Mouse (Mus musculus): ENCODE measurements around the gene Arhgap4. TPM values are rescaled to one million over a fixed set of nuclear protein-coding genes. Genes with fewer than 3 reads are reported as not detected.

Gene Arhgap4
- polyA plus RNA-seq, 1 experiment from 2014 or later = 3.0 TPM

DNA sequence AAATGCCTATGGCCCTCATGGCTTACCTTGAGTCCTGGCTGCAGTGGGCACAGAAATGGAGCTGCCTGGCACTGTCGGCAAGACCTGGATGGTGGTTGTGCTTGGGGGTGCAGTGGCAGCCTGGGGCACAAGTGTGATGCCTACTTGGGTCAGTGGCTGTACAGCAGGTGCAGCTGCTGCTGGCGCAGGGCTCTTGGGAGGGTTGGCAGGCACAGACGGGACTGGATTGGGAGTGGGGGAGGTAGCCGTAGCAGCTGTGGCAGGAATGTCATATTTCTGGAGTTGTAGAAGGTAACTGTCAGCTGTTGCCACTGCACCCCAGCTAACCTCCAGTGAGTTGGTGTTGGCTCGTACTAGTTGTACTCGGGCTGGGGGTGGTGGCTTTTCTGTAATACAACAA, 33.3 kb upstream of the Arhgap4 start:
- H3K36me3 ChIP-seq (ENCODE audit: control insufficient read depth, insufficient read depth, low read length) = peaks cover 26% of the 10 kb centered on the region

DNA sequence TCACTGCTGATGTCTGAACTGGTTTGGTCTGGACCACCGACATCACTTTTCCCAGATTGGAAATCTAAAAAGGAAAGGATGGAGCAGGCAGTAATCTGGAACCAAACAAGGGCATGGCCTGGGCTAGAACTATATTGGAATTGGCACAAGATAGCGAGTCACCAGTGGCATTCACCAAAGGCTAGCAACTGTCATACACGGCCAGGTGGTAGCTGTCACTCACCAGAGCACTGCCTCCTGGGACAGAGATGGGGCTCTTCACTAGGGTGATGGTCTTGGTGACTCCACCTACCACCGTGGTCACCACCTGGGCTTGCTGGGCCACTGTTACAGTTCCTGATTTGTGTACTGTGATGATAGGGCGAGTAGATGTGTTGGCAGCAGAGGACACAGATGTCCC, 30.9 kb upstream of the Arhgap4 start:
- H3K9me3 ChIP-seq (replicated peaks; ENCODE audit: control insufficient read depth, low read length, poor library complexity, severe bottlenecking) = no peaks in the 10 kb centered on the region
- H3K9ac ChIP-seq (ENCODE audit: low read depth, low read length) = no peak overlapping the region
- no peaks in the 10 kb centered on the region for H3K27me3 ChIP-seq (ENCODE audit: control insufficient read depth, insufficient read depth, low read depth, low read length)
- peaks cover 29% of the 10 kb centered on the region for H3K36me3 ChIP-seq (ENCODE audit: control insufficient read depth, insufficient read depth, low read length)
- H3K4me1 ChIP-seq (ENCODE audit: control insufficient read depth, insufficient read depth, low read length) = no peaks in the 10 kb centered on the region
- H3K27ac ChIP-seq (ENCODE audit: low read length) = no peak overlapping the region
- no peak overlapping the region for H3K4me2 ChIP-seq (ENCODE audit: low read length)
- H3K4me3 ChIP-seq (ENCODE audit: low read depth, low read length) = no peak overlapping the region
- WGBS = 83% methylated on average over 5 of the region's 5 CpGs
- no peak for ATAC-seq

More for the DNA sequence above, 33.3 kb upstream of the Arhgap4 start:
- no peaks in the 10 kb centered on the region for H3K9me3 ChIP-seq (replicated peaks; ENCODE audit: control insufficient read depth, low read length, poor library complexity, severe bottlenecking)
- H3K4me1 ChIP-seq (ENCODE audit: control insufficient read depth, insufficient read depth, low read length) = no peaks in the 10 kb centered on the region
- H3K4me3 ChIP-seq (ENCODE audit: low read depth, low read length) = no peak overlapping the region
- no peak overlapping the region for H3K9ac ChIP-seq (ENCODE audit: low read depth, low read length)
- no peak for ATAC-seq
- no peak overlapping the region for H3K27ac ChIP-seq (ENCODE audit: low read length)
- no peak overlapping the region for H3K4me2 ChIP-seq (ENCODE audit: low read length)
- no peaks in the 10 kb centered on the region for H3K27me3 ChIP-seq (ENCODE audit: control insufficient read depth, insufficient read depth, low read depth, low read length)
- 94% methylated on average over 6 of the region's 6 CpGs for WGBS

DNA sequence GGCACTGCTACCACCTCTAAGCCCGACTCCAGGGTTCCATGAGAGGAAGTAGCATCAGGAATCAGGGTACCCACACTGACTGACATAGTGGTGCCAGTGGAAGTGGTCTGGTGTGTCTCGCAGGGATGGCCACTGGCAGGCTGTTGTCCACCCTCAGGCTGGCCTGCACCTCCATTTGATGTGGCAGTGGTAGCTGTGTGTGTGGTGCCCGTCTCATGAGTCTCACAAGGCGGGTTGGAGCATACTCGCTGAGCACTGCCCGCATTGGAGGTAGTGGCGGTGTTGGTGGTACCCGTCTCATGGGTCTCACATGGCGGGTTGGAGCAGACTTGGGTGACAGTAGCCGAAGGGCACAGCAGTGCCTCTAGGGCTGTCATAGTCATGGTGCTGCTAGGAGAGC, 27.7 kb upstream of the Arhgap4 start:
- Histone ChIP-seq H3K27me3 (ENCODE audit: control insufficient read depth, insufficient read depth, low read depth, low read length) (no peaks in the 10 kb centered on the region), H3K9me3 (replicated peaks; ENCODE audit: control insufficient read depth, low read length, poor library complexity, severe bottlenecking) (no peaks in the 10 kb centered on the region), H3K36me3 (ENCODE audit: control insufficient read depth, insufficient read depth, low read length) (peaks cover 23% of the 10 kb centered on the region; the same call in 1 of the 2 replicates), H3K9ac (ENCODE audit: low read depth, low read length) (no peak overlapping the region), H3K4me2 (ENCODE audit: low read length) (no peak overlapping the region), H3K27ac (ENCODE audit: low read length) (no peak overlapping the region), H3K4me1 (ENCODE audit: control insufficient read depth, insufficient read depth, low read length) (no peaks in the 10 kb centered on the region), H3K4me3 (ENCODE audit: low read depth, low read length) (no peak overlapping the region)
- 89% methylated on average over 10 of the region's 10 CpGs for WGBS
- ATAC-seq = peak; percentile 18; the same call in 1 of the 2 replicates

DNA sequence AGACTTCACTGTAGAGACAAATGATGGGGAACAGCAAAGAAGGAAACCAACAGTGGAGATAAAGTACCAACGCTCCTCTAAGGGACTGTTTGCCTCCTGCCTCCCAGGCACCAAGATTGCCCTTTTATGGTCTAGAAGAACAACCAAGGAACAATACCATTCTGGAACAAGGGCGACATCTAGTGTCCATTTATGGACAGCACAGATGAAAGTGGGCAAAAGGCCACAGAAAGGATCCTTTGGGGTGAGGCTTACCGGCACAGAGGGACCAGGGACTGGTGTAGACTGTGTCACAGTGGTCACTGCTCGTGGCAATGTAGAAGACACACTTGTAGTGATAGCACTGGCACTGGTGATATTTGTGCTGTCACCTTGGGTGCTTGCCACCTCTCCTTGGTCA, 27.0 kb upstream of the Arhgap4 start:
- H3K27me3 ChIP-seq (ENCODE audit: control insufficient read depth, insufficient read depth, low read depth, low read length) = no peaks in the 10 kb centered on the region
- H3K4me3 ChIP-seq (ENCODE audit: low read depth, low read length) = no peak overlapping the region
- no peaks in the 10 kb centered on the region for H3K9me3 ChIP-seq (replicated peaks; ENCODE audit: control insufficient read depth, low read length, poor library complexity, severe bottlenecking)
- ATAC-seq = peak; percentile 44
- H3K9ac ChIP-seq (ENCODE audit: low read depth, low read length) = no peak overlapping the region
- H3K4me1 ChIP-seq (ENCODE audit: control insufficient read depth, insufficient read depth, low read length) = no peaks in the 10 kb centered on the region
- WGBS = 36% methylated on average over 4 of the region's 4 CpGs
- H3K27ac ChIP-seq (ENCODE audit: low read length) = peak overlapping the region; percentile 22; the same call in 1 of the 2 replicates
- peaks cover 26% of the 10 kb centered on the region; the same call in 1 of the 2 replicates for H3K36me3 ChIP-seq (ENCODE audit: control insufficient read depth, insufficient read depth, low read length)
- no peak overlapping the region for H3K4me2 ChIP-seq (ENCODE audit: low read length)

- WGBS = 83% methylated on average over 6 of the region's 6 CpGs
- Histone ChIP-seq H3K4me1 (ENCODE audit: control insufficient read depth, insufficient read depth, low read length) (no peaks in the 10 kb centered on the region), H3K4me3 (ENCODE audit: low read depth, low read length) (no peak overlapping the region), H3K27ac (ENCODE audit: low read length) (no peak overlapping the region), H3K9ac (ENCODE audit: low read depth, low read length) (no peak overlapping the region), H3K9me3 (replicated peaks; ENCODE audit: control insufficient read depth, low read length, poor library complexity, severe bottlenecking) (no peaks in the 10 kb centered on the region), H3K4me2 (ENCODE audit: low read length) (no peak overlapping the region), H3K36me3 (ENCODE audit: control insufficient read depth, insufficient read depth, low read length) (peaks cover 15% of the 10 kb centered on the region; the same call in 1 of the 2 replicates), H3K27me3 (ENCODE audit: control insufficient read depth, insufficient read depth, low read depth, low read length) (no peaks in the 10 kb centered on the region)
- no peak for ATAC-seq
Observed at GRCm38 (mm10) chrX:73946896-73947295, 25.2 kb upstream of the Arhgap4 start.

DNA sequence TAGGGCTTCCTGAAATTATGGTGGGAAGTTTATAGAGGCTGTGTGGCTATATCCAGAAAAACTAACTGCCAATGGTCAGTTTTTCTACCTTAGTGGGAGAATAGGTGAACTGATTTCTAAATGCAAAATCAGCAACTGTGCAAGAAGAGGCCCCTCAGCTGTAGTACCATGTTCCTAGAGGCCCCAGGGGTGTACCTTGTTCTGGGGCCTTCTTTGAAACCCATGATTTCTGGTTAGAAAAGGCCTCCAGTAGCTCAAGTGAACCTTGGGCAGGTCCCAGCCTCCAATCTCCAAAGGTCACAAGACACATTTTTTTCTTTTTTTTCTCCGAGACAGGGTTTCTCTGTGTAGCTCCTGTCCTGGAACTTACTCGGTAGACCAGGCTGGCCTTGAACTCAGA, 20.6 kb upstream of the Arhgap4 start:
- no peaks in the 10 kb centered on the region for H3K9me3 ChIP-seq (replicated peaks; ENCODE audit: control insufficient read depth, low read length, poor library complexity, severe bottlenecking)
- no peaks in the 10 kb centered on the region for H3K27me3 ChIP-seq (ENCODE audit: control insufficient read depth, insufficient read depth, low read depth, low read length)
- no peak overlapping the region for H3K9ac ChIP-seq (ENCODE audit: low read depth, low read length)
- H3K4me2 ChIP-seq (ENCODE audit: low read length) = no peak overlapping the region
- no peak overlapping the region for H3K27ac ChIP-seq (ENCODE audit: low read length)
- no peak for ATAC-seq
- 81% methylated on average over 2 of the region's 2 CpGs for WGBS
- no peak overlapping the region for H3K4me3 ChIP-seq (ENCODE audit: low read depth, low read length)
- no peaks in the 10 kb centered on the region for H3K4me1 ChIP-seq (ENCODE audit: control insufficient read depth, insufficient read depth, low read length)
- H3K36me3 ChIP-seq (ENCODE audit: control insufficient read depth, insufficient read depth, low read length) = peaks cover 8% of the 10 kb centered on the region; the same call in 1 of the 2 replicates

- 100% methylated on average over 2 of the region's 2 CpGs for WGBS
- H3K27ac ChIP-seq (ENCODE audit: low read length) = no peak overlapping the region
- no peaks in the 10 kb centered on the region for H3K27me3 ChIP-seq (ENCODE audit: control insufficient read depth, insufficient read depth, low read depth, low read length)
- H3K4me1 ChIP-seq (ENCODE audit: control insufficient read depth, insufficient read depth, low read length) = no peaks in the 10 kb centered on the region
- ATAC-seq = no peak
- no peaks in the 10 kb centered on the region for H3K9me3 ChIP-seq (replicated peaks; ENCODE audit: control insufficient read depth, low read length, poor library complexity, severe bottlenecking)
- H3K4me2 ChIP-seq (ENCODE audit: low read length) = no peak overlapping the region
- no peak overlapping the region for H3K9ac ChIP-seq (ENCODE audit: low read depth, low read length)
- H3K36me3 ChIP-seq (ENCODE audit: control insufficient read depth, insufficient read depth, low read length) = peaks cover 8% of the 10 kb centered on the region; the same call in 1 of the 2 replicates
- no peak overlapping the region for H3K4me3 ChIP-seq (ENCODE audit: low read depth, low read length)
Observed at GRCm38 (mm10) chrX:73941860-73942259, 20.2 kb upstream of the Arhgap4 start.

- H3K4me2 ChIP-seq (ENCODE audit: low read length) = no peak overlapping the region
- H3K27ac ChIP-seq (ENCODE audit: low read length) = no peak overlapping the region
- WGBS = 87% methylated on average over 2 of the region's 2 CpGs
- H3K9ac ChIP-seq (ENCODE audit: low read depth, low read length) = no peak overlapping the region
- no peaks in the 10 kb centered on the region for H3K36me3 ChIP-seq (ENCODE audit: control insufficient read depth, insufficient read depth, low read length)
- no peak overlapping the region for H3K4me3 ChIP-seq (ENCODE audit: low read depth, low read length)
- no peaks in the 10 kb centered on the region for H3K27me3 ChIP-seq (ENCODE audit: control insufficient read depth, insufficient read depth, low read depth, low read length)
- no peaks in the 10 kb centered on the region for H3K9me3 ChIP-seq (replicated peaks; ENCODE audit: control insufficient read depth, low read length, poor library complexity, severe bottlenecking)
- no peak for ATAC-seq
- no peaks in the 10 kb centered on the region for H3K4me1 ChIP-seq (ENCODE audit: control insufficient read depth, insufficient read depth, low read length)
Observed at GRCm38 (mm10) chrX:73931871-73932270, 10.2 kb upstream of the Arhgap4 start.

GRCm38 (mm10) chrX:73930402-73931062, 8.9 kb upstream of the Arhgap4 start, which contains the start of gene Renbp:
Gene Renbp, minus strand, starts transcription at chrX:73930850.
- H3K27me3 ChIP-seq (ENCODE audit: control insufficient read depth, insufficient read depth, low read depth, low read length) = no peaks in the 10 kb centered on the region
- no peaks in the 10 kb centered on the region for H3K36me3 ChIP-seq (ENCODE audit: control insufficient read depth, insufficient read depth, low read length)
- no peaks in the 10 kb centered on the region for H3K9me3 ChIP-seq (replicated peaks; ENCODE audit: control insufficient read depth, low read length, poor library complexity, severe bottlenecking)
- H3K4me2 ChIP-seq (ENCODE audit: low read length) = 0 out of 2 replicates have a peak within 1 kb of the TSS, but pooled peaks have one; percentile 1
- no peak within 1 kb of the TSS for H3K4me3 ChIP-seq (ENCODE audit: low read depth, low read length)
- no peaks in the 10 kb centered on the region for H3K4me1 ChIP-seq (ENCODE audit: control insufficient read depth, insufficient read depth, low read length)
- WGBS = 44% methylated on average over 17 of the region's 17 CpGs
- H3K9ac ChIP-seq (ENCODE audit: low read depth, low read length) = no peak within 1 kb of the TSS
- no peak within 1 kb of the TSS for H3K27ac ChIP-seq (ENCODE audit: low read length)
- no peak for ATAC-seq
